Mouse (Mus musculus) adrenal gland, postnatal 25 days (tissue): ENCODE data around the gene Parva. TPM values are rescaled to one million over a fixed set of nuclear protein-coding genes. Genes with fewer than 3 reads are reported as not detected.

Experiments
- DNase-seq: peaks from one replicate; pipeline ENCODE4 v3.0.0; 2021; ENCODE audit warnings: mixed read lengths
- total RNA-seq: library from RNA; stranded (reverse); gene quantifications from 2 replicates; pipeline ENCODE4 v1.2.3, GENCODE M21; 2021

Parva gene
- total RNA-seq, 1 experiment from 2014 or later = 98.3 TPM

- DNase-seq = no peak
Measured at GRCm38 (mm10) chr7:112472708-112473281, 45.5 kb downstream of the Parva start.

- DNase-seq = no peak
Measured at GRCm38 (mm10) chr7:112473649-112474435, 46.5 kb downstream of the Parva start.

- no peak for DNase-seq
Measured at GRCm38 (mm10) chr7:112479116-112479515, 51.8 kb downstream of the Parva start.

GRCm38 (mm10) chr7:112481031-112481430, 53.7 kb downstream of the Parva start:
- no peak for DNase-seq

- DNase-seq = no peak
Measured at GRCm38 (mm10) chr7:112482572-112482971, 55.3 kb downstream of the Parva start.

GRCm38 (mm10) chr7:112483382-112483781, 56.1 kb downstream of the Parva start:
- no peak for DNase-seq

GRCm38 (mm10) chr7:112490825-112491224, 63.5 kb downstream of the Parva start:
- no peak for DNase-seq

- no peak for DNase-seq
Measured at GRCm38 (mm10) chr7:112491737-112492136, 64.4 kb downstream of the Parva start.

GRCm38 (mm10) chr7:112495950-112496349, 68.6 kb downstream of the Parva start:
- no peak for DNase-seq

- DNase-seq = no peak
Measured at GRCm38 (mm10) chr7:112496921-112497320, 69.6 kb downstream of the Parva start.

GRCm38 (mm10) chr7:112498591-112499301, 71.4 kb downstream of the Parva start:
- no peak for DNase-seq

GRCm38 (mm10) chr7:112499453-112500133, 72.3 kb downstream of the Parva start:
- peak; percentile 16 for DNase-seq

- no peak for DNase-seq
Measured at GRCm38 (mm10) chr7:112500134-112500490, 72.8 kb downstream of the Parva start.

- no peak for DNase-seq
Measured at GRCm38 (mm10) chr7:112502050-112502809, 74.9 kb downstream of the Parva start.

- no peak for DNase-seq
Measured at GRCm38 (mm10) chr7:112502845-112503244, 75.5 kb downstream of the Parva start.

- no peak for DNase-seq
Measured at GRCm38 (mm10) chr7:112503448-112503847, 76.1 kb downstream of the Parva start.

GRCm38 (mm10) chr7:112503917-112504316, 76.6 kb downstream of the Parva start:
- no peak for DNase-seq

- no peak for DNase-seq
Measured at GRCm38 (mm10) chr7:112509107-112509506, 81.8 kb downstream of the Parva start.

- DNase-seq = no peak
Measured at GRCm38 (mm10) chr7:112510336-112511048, 83.2 kb downstream of the Parva start.

- no peak for DNase-seq
Measured at GRCm38 (mm10) chr7:112511309-112511708, 84.0 kb downstream of the Parva start.

GRCm38 (mm10) chr7:112512257-112512656, 85.0 kb downstream of the Parva start:
- DNase-seq = no peak
